15 mouse cellular contexts compared by ENCODE assay signal in the genomic region with DNA sequence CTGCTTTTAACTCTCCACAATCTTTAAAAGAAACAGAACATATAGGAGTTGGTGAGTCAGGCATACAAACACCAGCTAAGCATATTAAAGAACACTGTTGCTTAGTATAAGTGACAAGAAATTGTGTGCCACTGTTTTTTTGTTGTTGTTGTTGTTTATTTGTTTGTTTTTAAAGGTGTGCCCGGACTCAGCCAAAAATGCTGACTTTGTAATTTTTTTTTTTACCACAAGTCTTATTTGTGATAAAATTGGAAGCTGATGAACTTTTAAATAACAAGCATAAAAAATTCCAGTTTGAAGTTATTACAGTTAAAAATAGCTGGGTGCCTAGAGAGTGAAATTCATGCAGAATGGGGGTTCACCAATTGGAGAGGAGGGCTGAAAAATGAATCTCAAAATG.
"Had no signal": no experiment of that assay in that cellular context is flagged by ENCODE, and none has a peak within 500 bp of the region (broad histone marks: within the 10 kb centered on the region; RNA-seq: fewer than 3 reads in every experiment).

No protein-coding gene starts in this region.

- H3K4me2 ChIP-seq: neural tube, embryonic 13.5 days; neural tube, embryonic 15.5 days; stomach, embryonic 15.5 days had no signal

- H3K4me3 ChIP-seq: neural tube, embryonic 13.5 days; neural tube, embryonic 15.5 days; stomach, embryonic 15.5 days had no signal

- DNase-seq: right cerebral cortex, adult 18-20 months; right cerebral cortex, postnatal 14 days; right cerebral cortex, postnatal 25 days; right cerebral cortex, postnatal 4 days; spleen, adult 18-20 months; thymus, adult 18-20 months; thymus, adult 2 months; thymus, postnatal 14 days; thymus, postnatal 25 days; thymus, postnatal 36 days; thymus, postnatal 4 days had no signal

- H3K9me3 ChIP-seq: neural tube, embryonic 13.5 days; neural tube, embryonic 15.5 days; stomach, embryonic 15.5 days had no signal

- H3K9ac ChIP-seq: neural tube, embryonic 13.5 days; neural tube, embryonic 15.5 days; stomach, embryonic 15.5 days had no signal

- H3K27ac ChIP-seq: neural tube, embryonic 13.5 days; neural tube, embryonic 15.5 days; stomach, embryonic 15.5 days; stomach, postnatal 0 days had no signal

- H3K36me3 ChIP-seq: neural tube, embryonic 13.5 days; neural tube, embryonic 15.5 days; stomach, embryonic 15.5 days had no signal

- H3K4me1 ChIP-seq: neural tube, embryonic 13.5 days; neural tube, embryonic 15.5 days; stomach, embryonic 15.5 days had no signal

- H3K27me3 ChIP-seq: neural tube, embryonic 13.5 days; neural tube, embryonic 15.5 days; stomach, embryonic 15.5 days had no signal
